Mouse (Mus musculus) hindbrain, embryonic 14.5 days (tissue): ENCODE results near the gene Slc16a8. TPM values are rescaled to one million over a fixed set of nuclear protein-coding genes. Genes with fewer than 3 reads are reported as not detected.

Source experiments
- ATAC-seq: fragments of 200-750 bp; cut with Nextera tagmentation; 2 replicates; pipeline ENCODE4 v1.8.0; 2017; ENCODE audit warnings: moderate number of reproducible peaks, mild to moderate bottlenecking, moderate TSS enrichment, moderate library complexity; ENCODE audit not compliant: low FRiP score
- DNase-seq: peaks from one replicate; pipeline ENCODE4 v3.0.0-alpha.2; 2015; ENCODE audit warnings: low spot score
- H3K27ac ChIP-seq: fragments of 300-500 bp; sonication (generic); 2 replicates; pipeline ENCODE4 v1.5.1; 2014; ENCODE audit warnings: mild to moderate bottlenecking, moderate library complexity
- H3K27me3 ChIP-seq: fragments of 300-500 bp; sonication (generic); 2 replicates; pipeline ENCODE4 v1.6.1; 2014; ENCODE audit warnings: mild to moderate bottlenecking, low read length, mixed read lengths; ENCODE audit not compliant: control insufficient read depth, insufficient read depth
- H3K36me3 ChIP-seq: fragments of 300-500 bp; sonication (generic); replicated peaks from 2 replicates; pipeline ENCODE4 v1.6.1; 2014; ENCODE audit not compliant: control insufficient read depth, insufficient read depth
- H3K4me1 ChIP-seq: fragments of 300-500 bp; sonication (generic); replicated peaks from 2 replicates; pipeline ENCODE4 v1.6.1; 2014; ENCODE audit warnings: antibody characterized with exemption, low read length, mixed read lengths; ENCODE audit not compliant: control insufficient read depth, insufficient read depth
- H3K4me2 ChIP-seq: fragments of 300-500 bp; sonication (generic); replicated peaks from 2 replicates; pipeline ENCODE4 v1.6.1; 2014; ENCODE audit warnings: mild to moderate bottlenecking, moderate library complexity
- H3K4me3 ChIP-seq: fragments of 300-500 bp; sonication (generic); replicated peaks from 2 replicates; pipeline ENCODE4 v1.5.1; 2014; ENCODE audit warnings: mild to moderate bottlenecking, low read length
- H3K9ac ChIP-seq: fragments of 300-500 bp; sonication (generic); 2 replicates; pipeline ENCODE4 v1.6.1; 2014
- H3K9me3 ChIP-seq: fragments of 300-500 bp; sonication (generic); 2 replicates; pipeline ENCODE4 v1.6.1; 2016; ENCODE audit warnings: low read length; ENCODE audit not compliant: control insufficient read depth
- WGBS: fragments of 180-500 bp; shearing (Covaris S2); extraction: QIAGEN DNeasy Blood & Tissue Kit; methylation state at CpG from one replicate; pipeline ENCODE4 v1.1.7; 2014; 5-methylcytosine and 5-hydroxymethylcytosine counted together
- polyA plus RNA-seq: library from polyadenylated mRNA; unstranded; fragments of >200 nt; fragmentation: Nextera tagmentation; extraction: Ambion mirVana; gene quantifications from 2 replicates; pipeline ENCODE4 v1.2.1, GENCODE M21; 2014

The Slc16a8 gene
- polyA plus RNA-seq, 1 experiment from 2014 or later: 1.2 TPM

- H3K4me1 ChIP-seq: peaks cover 11% of the 10 kb centered on the region; the same call in 1 of the 2 replicates
- H3K4me2 ChIP-seq: peak overlapping the region; percentile 67
- H3K4me3 ChIP-seq: peak overlapping the region; percentile 27
- peak; percentile 74 for DNase-seq
- peak overlapping the region; percentile 37; the same call in 1 of the 2 replicates for H3K9ac ChIP-seq
- no peaks in the 10 kb centered on the region for H3K9me3 ChIP-seq
- no peak overlapping the region for H3K27ac ChIP-seq
- no peaks in the 10 kb centered on the region for H3K27me3 ChIP-seq
- no peaks in the 10 kb centered on the region for H3K36me3 ChIP-seq
- WGBS: under 1% methylated on average over 33 of the region's 33 CpGs
- peak; percentile 68 for ATAC-seq
Measured at GRCm38 (mm10) chr15:79270317-79271123, 16.0 kb upstream of the Slc16a8 start.

GRCm38 (mm10) chr15:79268521-79268920, 14.0 kb upstream of the Slc16a8 start:
- no peak overlapping the region for H3K9ac ChIP-seq
- no peak overlapping the region for H3K4me2 ChIP-seq
- no peaks in the 10 kb centered on the region for H3K9me3 ChIP-seq
- 27% methylated on average over 1 of the region's 1 CpGs for WGBS
- DNase-seq (no peak), ATAC-seq (no peak)
- H3K4me3 ChIP-seq: no peak overlapping the region
- no peaks in the 10 kb centered on the region for H3K36me3 ChIP-seq
- H3K27ac ChIP-seq: no peak overlapping the region
- H3K27me3 ChIP-seq: peaks cover 7% of the 10 kb centered on the region
- H3K4me1 ChIP-seq: peaks cover 11% of the 10 kb centered on the region; the same call in 1 of the 2 replicates

GRCm38 (mm10) chr15:79265384-79265783, 10.8 kb upstream of the Slc16a8 start:
- WGBS: 74% methylated on average over 4 of the region's 4 CpGs
- peaks cover 38% of the 10 kb centered on the region for H3K27me3 ChIP-seq

GRCm38 (mm10) chr15:79263726-79264125, 9.2 kb upstream of the Slc16a8 start:
- no peak overlapping the region for H3K27ac ChIP-seq
- H3K9ac ChIP-seq: no peak overlapping the region
- H3K27me3 ChIP-seq: peaks cover 54% of the 10 kb centered on the region
- WGBS: 93% methylated on average over 6 of the region's 6 CpGs
- H3K4me1 ChIP-seq: peaks cover 7% of the 10 kb centered on the region
- no peaks in the 10 kb centered on the region for H3K9me3 ChIP-seq
- DNase-seq (no peak), ATAC-seq (no peak)
- no peaks in the 10 kb centered on the region for H3K36me3 ChIP-seq
- H3K4me2 ChIP-seq: no peak overlapping the region
- no peak overlapping the region for H3K4me3 ChIP-seq

More at GRCm38 (mm10) chr15:79265384-79265783, 10.8 kb upstream of the Slc16a8 start:
- no peak overlapping the region for H3K27ac ChIP-seq
- H3K9ac ChIP-seq: no peak overlapping the region
- H3K9me3 ChIP-seq: no peaks in the 10 kb centered on the region
- no peak overlapping the region for H3K4me3 ChIP-seq
- no peaks in the 10 kb centered on the region for H3K36me3 ChIP-seq
- H3K4me2 ChIP-seq: no peak overlapping the region
- ATAC-seq (no peak), DNase-seq (no peak)
- H3K4me1 ChIP-seq: peaks cover 9% of the 10 kb centered on the region

- Histone ChIP-seq H3K4me2 (no peak overlapping the region), H3K27ac (no peak overlapping the region), H3K36me3 (no peaks in the 10 kb centered on the region), H3K4me1 (peaks cover 7% of the 10 kb centered on the region), H3K4me3 (no peak overlapping the region), H3K9me3 (no peaks in the 10 kb centered on the region), H3K9ac (no peak overlapping the region), H3K27me3 (peaks cover 54% of the 10 kb centered on the region)
- no peak for ATAC-seq
- no peak for DNase-seq
- 93% methylated on average over 3 of the region's 3 CpGs for WGBS
Measured at GRCm38 (mm10) chr15:79262786-79263309, 8.3 kb upstream of the Slc16a8 start.

GRCm38 (mm10) chr15:79262375-79262774, 7.8 kb upstream of the Slc16a8 start:
- no peak overlapping the region for H3K9ac ChIP-seq
- no peak for ATAC-seq
- WGBS: 22% methylated on average over 13 of the region's 13 CpGs
- no peaks in the 10 kb centered on the region for H3K36me3 ChIP-seq
- peaks cover 7% of the 10 kb centered on the region for H3K4me1 ChIP-seq
- H3K9me3 ChIP-seq: no peaks in the 10 kb centered on the region
- no peak overlapping the region for H3K4me3 ChIP-seq
- peak overlapping the region; percentile 97 for H3K4me2 ChIP-seq
- H3K27me3 ChIP-seq: peaks cover 54% of the 10 kb centered on the region
- peak; percentile 37 for DNase-seq
- no peak overlapping the region for H3K27ac ChIP-seq

- ATAC-seq: peak; percentile 37; the same call in 1 of the 2 replicates
- peaks cover 54% of the 10 kb centered on the region for H3K27me3 ChIP-seq
- peaks cover 7% of the 10 kb centered on the region for H3K4me1 ChIP-seq
- peak overlapping the region; percentile 69 for H3K9ac ChIP-seq
- no peak for DNase-seq
- no peak overlapping the region for H3K27ac ChIP-seq
- H3K36me3 ChIP-seq: no peaks in the 10 kb centered on the region
- WGBS: 0% methylated on average over 21 of the region's 28 CpGs
- H3K4me3 ChIP-seq: peak overlapping the region; percentile 64
- H3K4me2 ChIP-seq: peak overlapping the region; percentile 97
- no peaks in the 10 kb centered on the region for H3K9me3 ChIP-seq
Measured at GRCm38 (mm10) chr15:79261757-79262156, 7.2 kb upstream of the Slc16a8 start.

GRCm38 (mm10) chr15:79261095-79261725, 6.6 kb upstream of the Slc16a8 start:
- peak overlapping the region; percentile 97 for H3K4me2 ChIP-seq
- peak overlapping the region; percentile 64 for H3K4me3 ChIP-seq
- peaks cover 54% of the 10 kb centered on the region for H3K27me3 ChIP-seq
- H3K36me3 ChIP-seq: no peaks in the 10 kb centered on the region
- no peak overlapping the region for H3K27ac ChIP-seq
- no peaks in the 10 kb centered on the region for H3K9me3 ChIP-seq
- peak; percentile 56 for ATAC-seq
- H3K9ac ChIP-seq: peak overlapping the region; percentile 69
- peaks cover 7% of the 10 kb centered on the region for H3K4me1 ChIP-seq
- WGBS: under 1% methylated on average over 57 of the region's 62 CpGs
- peak; percentile 46 for DNase-seq

GRCm38 (mm10) chr15:79258521-79258920, 4.0 kb upstream of the Slc16a8 start:
- no peaks in the 10 kb centered on the region for H3K36me3 ChIP-seq
- DNase-seq: no peak
- peaks cover 56% of the 10 kb centered on the region for H3K27me3 ChIP-seq
- peaks cover 7% of the 10 kb centered on the region for H3K4me1 ChIP-seq
- no peak for ATAC-seq
- no peaks in the 10 kb centered on the region for H3K9me3 ChIP-seq
- no peak overlapping the region for H3K4me2 ChIP-seq
- H3K9ac ChIP-seq: no peak overlapping the region
- 33% methylated on average over 17 of the region's 17 CpGs for WGBS
- H3K4me3 ChIP-seq: no peak overlapping the region
- H3K27ac ChIP-seq: no peak overlapping the region
